In genomic region chr13:108060936-108061578, GRCm38 (mm10) we compare ENCODE assay signal across 14 mouse cellular contexts. TPM values are rescaled to one million over a fixed set of nuclear protein-coding genes. Genes with fewer than 3 reads are reported as not detected.
DNase-seq lines count a peak whose midpoint lies in the region; ATAC-seq lines count a peak whose summit lies in the region.
"Had no signal": no experiment of that assay in that cellular context is flagged by ENCODE, and none has a peak within 500 bp of the region (broad histone marks: within the 10 kb centered on the region; RNA-seq: fewer than 3 reads in every experiment).

No protein-coding gene starts in this region.

- no peak overlapping the region for H3K4me2 ChIP-seq in forebrain, embryonic 14.5 days (ENCODE audit: low read length)
- no peak overlapping the region for H3K4me2 ChIP-seq in kidney, embryonic 16.5 days (replicated peaks; ENCODE audit: low read depth, low read length)
- H3K4me2 ChIP-seq in midbrain, embryonic 12.5 days (replicated peaks) = peak overlapping the region; percentile 15; the same call in 1 of the 2 replicates
- H3K4me2 ChIP-seq in midbrain, embryonic 16.5 days (ENCODE audit: low read length) = no peak overlapping the region
- H3K4me2 ChIP-seq: neural tube, embryonic 12.5 days had no signal

- DNase-seq in forebrain, embryonic 14.5 days (ENCODE audit: low spot score) = peak; percentile 37
- no peak for DNase-seq in forebrain, embryonic 10.5 days (ENCODE audit: extremely low spot score, low spot score)
- DNase-seq in kidney, adult 8-10 months = no peak
- peak; percentile 30 for DNase-seq in retina, postnatal 1 day
- DNase-seq in heart, postnatal 14 days = no peak
- DNase-seq: gastrocnemius, adult 2 months; heart, postnatal 4 days; liver had no signal

- H3K9ac ChIP-seq in forebrain, embryonic 14.5 days (ENCODE audit: low read length) = no peak overlapping the region
- no peak overlapping the region for H3K9ac ChIP-seq in kidney, embryonic 16.5 days (replicated peaks; ENCODE audit: low read length)
- no peak overlapping the region for H3K9ac ChIP-seq in midbrain, embryonic 12.5 days (replicated peaks)
- H3K9ac ChIP-seq in midbrain, embryonic 16.5 days (ENCODE audit: low read depth, low read length) = no peak overlapping the region
- H3K9ac ChIP-seq: neural tube, embryonic 12.5 days had no signal

- intact Hi-C loops in heart, postnatal 14 days (cut with DNase I) = no loop called here

- H3K9me3 ChIP-seq in forebrain, embryonic 14.5 days (replicated peaks; ENCODE audit: control insufficient read depth, low read length) = no peaks in the 10 kb centered on the region
- H3K9me3 ChIP-seq in forebrain, embryonic 10.5 days = no peaks in the 10 kb centered on the region
- H3K9me3 ChIP-seq in kidney, embryonic 16.5 days (ENCODE audit: low read length) = no peaks in the 10 kb centered on the region
- H3K9me3 ChIP-seq in midbrain, embryonic 12.5 days = no peaks in the 10 kb centered on the region
- no peaks in the 10 kb centered on the region for H3K9me3 ChIP-seq in midbrain, embryonic 16.5 days (replicated peaks; ENCODE audit: control insufficient read depth, low read length, poor library complexity, severe bottlenecking)
- H3K9me3 ChIP-seq: heart, embryonic 10.5 days; neural tube, embryonic 12.5 days had no signal

- no peaks in the 10 kb centered on the region for H3K36me3 ChIP-seq in forebrain, embryonic 14.5 days (ENCODE audit: control insufficient read depth, insufficient read depth, low read length)
- no peaks in the 10 kb centered on the region for H3K36me3 ChIP-seq in forebrain, embryonic 10.5 days (replicated peaks)
- H3K36me3 ChIP-seq in kidney, embryonic 16.5 days (ENCODE audit: insufficient read depth, low read length) = no peaks in the 10 kb centered on the region
- no peaks in the 10 kb centered on the region for H3K36me3 ChIP-seq in midbrain, embryonic 12.5 days
- H3K36me3 ChIP-seq in midbrain, embryonic 16.5 days (ENCODE audit: control insufficient read depth, insufficient read depth, low read length) = no peaks in the 10 kb centered on the region
- H3K36me3 ChIP-seq: heart, embryonic 10.5 days; neural tube, embryonic 12.5 days had no signal

- peaks cover 10% of the 10 kb centered on the region for H3K4me1 ChIP-seq in forebrain, embryonic 14.5 days (ENCODE audit: control insufficient read depth, insufficient read depth, low read length)
- H3K4me1 ChIP-seq in forebrain, embryonic 10.5 days = peaks cover 41% of the 10 kb centered on the region
- H3K4me1 ChIP-seq in kidney, embryonic 16.5 days (ENCODE audit: insufficient read depth, low read length) = peaks cover 21% of the 10 kb centered on the region
- H3K4me1 ChIP-seq in midbrain, embryonic 12.5 days = peaks cover 28% of the 10 kb centered on the region
- peaks cover 10% of the 10 kb centered on the region; the same call in 1 of the 2 replicates for H3K4me1 ChIP-seq in midbrain, embryonic 16.5 days (ENCODE audit: control insufficient read depth, insufficient read depth, low read length)

- WGBS in forebrain, embryonic 14.5 days = 18% methylated on average over 8 of the region's 8 CpGs
- 36% methylated on average over 8 of the region's 8 CpGs for WGBS in forebrain, embryonic 10.5 days
- WGBS in kidney, embryonic 16.5 days = 65% methylated on average over 8 of the region's 8 CpGs
- 18% methylated on average over 8 of the region's 8 CpGs for WGBS in midbrain, embryonic 12.5 days
- 18% methylated on average over 8 of the region's 8 CpGs for WGBS in midbrain, embryonic 16.5 days

- no peaks in the 10 kb centered on the region; the same call in 1 of the 2 replicates for H3K27me3 ChIP-seq in forebrain, embryonic 14.5 days (replicated peaks; ENCODE audit: control insufficient read depth, insufficient read depth, low read length)
- peaks cover 38% of the 10 kb centered on the region for H3K27me3 ChIP-seq in forebrain, embryonic 10.5 days (ENCODE audit: poor library complexity, severe bottlenecking)
- H3K27me3 ChIP-seq in kidney, embryonic 16.5 days (ENCODE audit: insufficient read depth, low read length) = no peaks in the 10 kb centered on the region
- H3K27me3 ChIP-seq in midbrain, embryonic 12.5 days = peaks cover 19% of the 10 kb centered on the region; the same call in 1 of the 2 replicates
- H3K27me3 ChIP-seq in midbrain, embryonic 16.5 days (ENCODE audit: control insufficient read depth, insufficient read depth, low read depth, low read length) = no peaks in the 10 kb centered on the region
- H3K27me3 ChIP-seq: neural tube, embryonic 12.5 days had no signal

- ATAC-seq in forebrain, embryonic 14.5 days = 0 out of 2 replicates have a peak, but pooled peaks have one; percentile 1
- ATAC-seq in kidney, embryonic 16.5 days (ENCODE audit: low FRiP score, low TSS enrichment) = no peak
- ATAC-seq in midbrain, embryonic 12.5 days (ENCODE audit: low FRiP score, low read depth) = peak; percentile 14; the same call in 1 of the 2 replicates
- no peak for ATAC-seq in midbrain, embryonic 16.5 days
- ATAC-seq: CD4-positive, CD25-positive, alpha-beta regulatory T cell, adult 4 months had no signal

- H3K4me3 ChIP-seq in forebrain, embryonic 14.5 days (ENCODE audit: low read depth, low read length) = no peak overlapping the region
- no peak overlapping the region for H3K4me3 ChIP-seq in forebrain, embryonic 10.5 days
- H3K4me3 ChIP-seq in kidney, embryonic 16.5 days (ENCODE audit: low read length) = no peak overlapping the region
- H3K4me3 ChIP-seq in midbrain, embryonic 12.5 days = no peak overlapping the region
- no peak overlapping the region for H3K4me3 ChIP-seq in midbrain, embryonic 16.5 days (ENCODE audit: low read depth, low read length)
- H3K4me3 ChIP-seq: gastrocnemius, adult 2 months; heart, embryonic 10.5 days; neural tube, embryonic 12.5 days had no signal

- no peak overlapping the region; the same call in 1 of the 2 replicates for H3K27ac ChIP-seq in forebrain, embryonic 14.5 days (ENCODE audit: low read depth, low read length)
- no peak overlapping the region for H3K27ac ChIP-seq in forebrain, embryonic 10.5 days
- H3K27ac ChIP-seq in kidney, embryonic 16.5 days (ENCODE audit: low read length) = peak overlapping the region; percentile 30
- H3K27ac ChIP-seq in midbrain, embryonic 12.5 days (replicated peaks) = 0 out of 2 replicates have a peak overlapping the region, but pooled peaks have one; percentile 2
- no peak overlapping the region for H3K27ac ChIP-seq in midbrain, embryonic 16.5 days (ENCODE audit: low read length)
- H3K27ac ChIP-seq: gastrocnemius, adult 2 months; heart, embryonic 10.5 days; neural tube, embryonic 12.5 days had no signal

RNA-seq across cellular contexts. Expression of gene Smim15, which starts 16.8 kb away (rescaled TPM):
- polyA plus RNA-seq in forebrain, embryonic 14.5 days (2014; fragmentation: Nextera tagmentation; extraction: Ambion mirVana) = 54.6 and 57.7 TPM in 2 replicates
- polyA plus RNA-seq in forebrain, embryonic 10.5 days (2016; fragmentation: Nextera tagmentation; extraction: Ambion mirVana) = 56.0 and 56.5 TPM in 2 replicates
- 80.5 and 84.7 TPM in 2 replicates for polyA plus RNA-seq in kidney, embryonic 16.5 days (2015; fragmentation: Nextera tagmentation; extraction: Ambion mirVana)
- polyA plus RNA-seq in midbrain, embryonic 12.5 days (2016; fragmentation: Nextera tagmentation; extraction: Ambion mirVana) = 45.8 and 50.4 TPM in 2 replicates
- 32.3 and 32.5 TPM in 2 replicates for polyA plus RNA-seq in midbrain, embryonic 16.5 days (2015; fragmentation: Nextera tagmentation; extraction: Ambion mirVana)
- total RNA-seq in heart, postnatal 14 days (2021) = 10 to 100 TPM; 26.1 to 27.3 TPM

Comparison
In these comparisons a context has a peak if more than half of its experiments do, and no peak if none do; other contexts are left out.
1. ATAC-seq: peak in forebrain, embryonic 14.5 days (single experiment) and midbrain, embryonic 12.5 days (single experiment); none in kidney, embryonic 16.5 days (single experiment) and midbrain, embryonic 16.5 days (single experiment).
2. DNase-seq: peak in forebrain, embryonic 14.5 days (single experiment) and retina, postnatal 1 day (single experiment); none in forebrain, embryonic 10.5 days (single experiment), kidney, adult 8-10 months (0 of 2) and heart, postnatal 14 days (0 of 2).
3. H3K27ac ChIP-seq: peak in kidney, embryonic 16.5 days (single experiment) and midbrain, embryonic 12.5 days (single experiment); none in forebrain, embryonic 14.5 days (single experiment), forebrain, embryonic 10.5 days (single experiment) and midbrain, embryonic 16.5 days (single experiment).